Mouse (Mus musculus) adrenal gland, adult 18-20 months (tissue): ENCODE data around the gene Neurod2. TPM values are rescaled to one million over a fixed set of nuclear protein-coding genes. Genes with fewer than 3 reads are reported as not detected.
A peak's percentile ranks its signal among the peaks of the same experiment; 100 is the strongest.

Experiments
- DNase-seq, 2 experiments: peaks; one replicate each; pipeline ENCODE4 v3.0.0; 2021 to 2022; ENCODE audit warnings: low spot score in 2 of 2
- total RNA-seq, 2 experiments: library from RNA; stranded (reverse); gene quantifications; 1 replicate in 1 of 2; 2 replicates in 1 of 2; pipeline ENCODE4 v1.2.3; 2021

The Neurod2 gene
- total RNA-seq, 2 experiments from 2014 or later: not detected

- no peak for DNase-seq
Measured at GRCm38 (mm10) chr11:98333981-98334741, 4.7 kb upstream of the Neurod2 start.

GRCm38 (mm10) chr11:98333263-98333696 lies 3.8 kb upstream of the Neurod2 start:
- DNase-seq: no peak

- DNase-seq: no peak
Measured at GRCm38 (mm10) chr11:98332841-98333240, 3.4 kb upstream of the Neurod2 start.

- DNase-seq: no peak
Measured at GRCm38 (mm10) chr11:98332186-98332585, 2.7 kb upstream of the Neurod2 start.

DNA sequence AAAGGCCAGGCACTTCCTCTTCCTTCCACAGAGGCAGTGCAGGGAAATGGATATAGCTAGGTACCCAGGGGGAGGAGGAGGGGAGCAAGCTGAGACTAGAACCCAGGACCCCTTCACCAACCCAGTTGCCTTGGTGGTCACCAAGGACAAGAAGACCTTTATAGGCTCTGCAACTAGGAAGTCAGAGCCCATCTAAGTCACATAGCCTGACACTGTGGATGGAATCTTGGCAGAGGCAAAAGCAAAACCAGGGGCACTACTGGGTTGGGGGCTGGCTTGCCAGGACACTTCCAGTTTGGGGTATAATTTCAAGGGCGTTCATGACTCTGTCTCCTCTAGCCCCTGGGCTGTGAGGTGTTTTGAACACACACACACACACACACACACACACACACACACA lies 2.0 kb upstream of the Neurod2 start:
- DNase-seq: no peak

GRCm38 (mm10) chr11:98330745-98331204 lies 1.3 kb upstream of the Neurod2 start:
- no peak for DNase-seq

DNA sequence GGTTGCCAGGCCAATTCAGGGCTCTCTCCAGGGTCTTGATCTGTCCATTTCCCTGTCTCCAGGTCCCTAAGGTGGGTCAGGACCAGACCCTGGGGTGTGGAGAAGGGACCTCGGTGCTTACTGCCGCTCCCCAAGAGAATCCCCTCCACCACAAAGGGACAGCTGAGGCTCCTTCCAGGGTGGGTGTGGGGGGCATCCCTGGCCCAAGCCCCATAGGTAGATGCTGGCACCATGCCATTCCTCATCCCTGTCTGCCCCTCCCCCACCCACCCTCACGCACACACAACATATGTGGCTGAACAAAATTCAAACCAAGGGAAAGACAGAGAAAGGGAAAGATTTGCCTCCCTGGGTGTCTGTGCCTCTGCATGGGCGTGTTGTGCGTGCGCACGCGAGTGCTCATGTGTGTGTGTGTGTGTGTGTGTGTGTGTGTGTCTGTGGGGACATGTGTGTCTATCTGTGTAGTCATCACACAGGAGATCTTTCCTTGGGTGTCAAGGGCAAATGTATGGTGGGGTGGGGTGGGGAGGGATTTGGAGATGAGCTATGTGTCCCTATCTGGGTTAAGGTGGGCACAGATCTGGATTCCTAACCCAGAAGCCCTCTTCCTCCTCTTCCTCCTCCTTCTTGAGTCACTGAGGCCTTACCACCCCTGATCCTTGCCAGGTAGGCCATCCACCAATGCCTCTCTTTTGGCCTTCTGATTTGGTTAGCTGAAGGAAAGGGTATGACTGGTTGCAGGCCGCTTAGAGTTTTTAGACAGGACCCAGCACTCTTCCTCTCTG lies 704 bp upstream of the Neurod2 start:
- no peak for DNase-seq

DNA sequence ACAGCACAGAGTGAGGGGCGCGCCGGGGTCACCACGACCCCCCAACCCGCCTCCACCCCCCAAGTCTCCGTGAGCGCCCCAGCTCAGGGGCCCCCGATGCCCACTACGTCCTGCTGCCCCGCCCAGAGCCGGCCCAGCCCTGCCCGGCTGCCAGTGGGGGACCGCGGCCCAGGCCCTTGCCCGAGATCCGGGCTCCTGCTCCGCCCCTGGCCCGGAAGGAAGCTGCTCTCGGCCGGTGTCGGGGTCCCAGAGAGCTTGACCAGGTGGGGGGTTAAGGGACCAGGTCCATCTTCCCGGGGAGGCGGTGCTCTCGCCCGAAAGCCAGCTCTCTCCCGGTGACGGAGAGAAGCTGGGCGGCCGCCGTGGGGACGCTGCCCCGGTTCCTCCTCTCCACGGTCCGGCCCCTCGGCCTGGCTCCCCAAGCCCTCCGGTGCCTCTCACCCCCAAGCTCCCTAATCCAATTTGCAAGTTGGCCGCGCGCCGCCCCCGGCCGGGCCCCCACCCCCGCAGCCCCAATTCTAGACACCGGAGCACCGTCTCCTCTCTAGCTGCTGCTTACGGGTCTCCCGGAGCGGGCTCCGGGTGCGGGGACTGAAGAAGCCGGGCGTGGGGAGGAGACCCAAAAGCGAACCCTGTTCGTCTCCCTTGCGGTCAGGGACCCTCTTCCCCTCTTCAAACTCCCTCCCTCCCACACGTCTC lies 928 bp downstream of the Neurod2 start:
- no peak for DNase-seq

- no peak for DNase-seq
Measured at GRCm38 (mm10) chr11:98328031-98328370, 1.4 kb downstream of the Neurod2 start.

- no peak for DNase-seq
Measured at GRCm38 (mm10) chr11:98327136-98328030, 2.1 kb downstream of the Neurod2 start.

DNA sequence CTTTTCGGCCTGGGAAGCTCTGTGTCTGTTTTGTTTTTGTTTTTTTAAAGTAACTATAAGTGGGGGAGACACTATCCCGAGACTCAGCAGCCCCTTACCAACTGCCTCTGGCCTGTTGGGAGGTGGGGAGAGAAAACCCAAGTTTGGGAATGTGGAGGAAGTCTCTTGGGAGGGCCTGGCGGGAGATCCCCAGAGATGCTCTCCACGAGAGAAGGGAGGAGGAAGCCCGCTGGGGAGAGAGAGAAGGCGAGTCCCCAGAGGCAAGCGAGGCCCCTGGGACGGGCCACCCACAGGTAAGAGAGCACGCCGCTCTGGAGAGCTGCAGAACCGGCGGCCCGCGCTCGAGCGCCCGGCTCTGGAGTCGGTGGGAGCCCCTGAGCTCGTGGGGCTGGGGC lies 2.7 kb downstream of the Neurod2 start:
- DNase-seq: no peak

DNA sequence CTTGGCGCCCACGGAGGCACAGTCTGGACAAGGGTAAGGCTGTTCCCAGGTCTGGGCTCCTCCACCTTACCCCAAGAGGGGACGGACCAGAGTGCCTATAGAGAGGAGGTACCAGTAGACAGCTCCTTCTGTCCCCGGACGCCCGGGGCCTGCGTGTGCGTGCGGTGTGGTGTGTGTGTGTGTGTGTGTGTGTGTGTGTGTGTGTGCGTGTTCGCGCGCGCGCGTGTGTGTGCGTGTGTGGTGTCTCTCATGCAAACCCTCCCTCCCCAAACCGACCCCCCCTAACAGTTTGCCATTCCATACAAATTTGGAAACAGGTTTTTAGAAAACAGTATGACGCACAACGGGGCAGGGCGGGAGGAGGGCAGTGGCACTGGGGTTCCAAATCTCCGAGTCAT lies 3.6 kb downstream of the Neurod2 start:
- no peak for DNase-seq

DNA sequence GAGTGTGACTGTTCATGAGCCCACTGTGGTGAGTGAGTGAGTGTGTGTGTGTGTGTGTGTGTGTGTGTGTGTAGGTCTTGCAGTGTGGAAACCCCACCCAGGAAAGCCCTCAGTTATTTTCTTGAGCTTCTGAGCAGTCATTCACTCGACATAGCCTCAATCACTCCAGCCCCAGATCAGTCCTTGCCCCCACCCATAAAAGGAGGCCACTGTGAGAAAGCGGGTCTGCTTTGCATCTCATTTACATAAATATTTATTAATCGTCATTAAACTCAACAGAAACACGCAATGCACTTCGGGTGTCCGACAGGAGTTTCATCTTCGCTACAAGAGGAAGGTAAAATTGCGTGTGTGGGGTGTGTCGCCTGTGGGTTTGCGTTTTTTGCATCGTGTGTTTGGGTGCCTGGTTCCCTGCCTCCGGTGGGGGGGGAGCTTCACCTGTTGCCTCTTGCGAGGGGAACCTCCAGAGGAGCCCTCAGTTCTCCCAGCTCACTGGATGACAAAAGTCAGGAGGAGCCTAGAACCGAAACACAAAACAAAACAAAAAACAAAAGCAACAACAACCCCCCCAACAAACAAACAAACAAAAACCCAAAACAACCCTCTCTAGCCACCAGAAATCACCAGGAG lies 4.1 kb downstream of the Neurod2 start:
- no peak for DNase-seq

- DNase-seq: peak in 1 of 2 experiments; percentile 21
Measured at GRCm38 (mm10) chr11:98323933-98324332, 5.5 kb downstream of the Neurod2 start.

GRCm38 (mm10) chr11:98323136-98323866 lies 6.1 kb downstream of the Neurod2 start:
- DNase-seq: no peak

- DNase-seq: no peak
Measured at GRCm38 (mm10) chr11:98322159-98322558, 7.3 kb downstream of the Neurod2 start.

DNA sequence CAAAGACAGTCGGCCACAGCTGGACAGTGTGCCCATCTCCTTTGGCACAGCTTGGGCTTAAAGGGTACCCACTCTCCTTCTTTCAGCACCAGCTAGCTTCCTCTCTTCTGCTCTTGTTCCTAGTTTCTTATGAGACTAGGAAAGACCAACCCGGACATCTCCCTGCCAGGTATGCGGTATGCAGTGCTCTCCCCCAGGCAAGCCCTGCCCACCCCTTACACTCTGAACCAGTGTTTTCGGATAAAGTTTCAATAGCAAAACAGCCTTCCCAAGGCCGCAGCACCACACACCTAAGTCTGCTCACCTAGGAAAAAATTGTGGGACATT lies 7.8 kb downstream of the Neurod2 start:
- DNase-seq: no peak

GRCm38 (mm10) chr11:98320806-98321676 lies 8.4 kb downstream of the Neurod2 start:
- no peak for DNase-seq

DNA sequence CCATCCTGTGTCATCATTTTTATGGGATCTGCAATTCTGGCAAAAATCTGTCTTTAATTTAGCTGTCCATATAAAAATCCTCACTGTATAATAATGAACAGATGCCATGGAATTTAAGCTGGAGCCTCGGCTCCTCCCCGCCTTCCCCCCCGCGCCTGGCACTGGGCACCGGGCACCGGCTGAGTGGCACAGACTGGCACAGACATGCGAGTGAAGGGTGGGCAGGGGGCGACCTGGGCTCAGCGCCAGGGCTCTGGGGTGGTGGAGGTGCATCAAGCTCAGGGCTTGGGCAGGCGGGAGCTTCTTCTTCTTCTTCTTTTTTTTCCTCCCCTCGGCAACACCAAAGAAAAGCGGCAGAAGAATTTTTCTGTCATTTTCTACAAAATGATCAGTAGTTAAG lies 9.1 kb downstream of the Neurod2 start:
- DNase-seq: no peak
